Mouse (Mus musculus) spleen, adult 2 months (tissue): ENCODE measurements around the gene Rpl11.

Experiments used
- CTCF ChIP-seq: fragments of 200-500 bp; IDR thresholded peaks from 2 replicates; pipeline ENCODE4 v1.5.1; 2011; ENCODE audit warnings: mild to moderate bottlenecking, inconsistent platforms; ENCODE audit not compliant: insufficient read depth, insufficient read length, insufficient replicate concordance; ENCODE audit errors: extremely low read depth
- POLR2A ChIP-seq: fragments of 200-500 bp; IDR thresholded peaks from 2 replicates; pipeline ENCODE4 v1.6.1; 2011; ENCODE audit warnings: low read depth, low read length, inconsistent platforms

GRCm38 (mm10) chr4:136022924-136023323, 30.3 kb downstream of the Rpl11 start:
- TF ChIP-seq CTCF = no peak
- no peak for TF ChIP-seq POLR2A
